Mouse (Mus musculus) MEL (cell line): Measurements from ENCODE around the gene Sult2a2. TPM values are rescaled to one million over a fixed set of nuclear protein-coding genes. Genes with fewer than 3 reads are reported as not detected.
"Not testable (repeated sequence)": the region's sequence is repeated elsewhere in the genome, so short reads cannot be mapped to it uniquely, and the experiment has no call there.

Experiments used
- DNase-seq: peaks from one replicate; pipeline ENCODE4 v3.0.0; 2011; ENCODE audit warnings: low read depth, low spot score
- H3K27ac ChIP-seq: 2 replicates; pipeline ENCODE4 v1.5.1; 2012; ENCODE audit warnings: low read depth, mild to moderate bottlenecking, control low read depth, low read length, moderate library complexity; ENCODE audit not compliant: control insufficient read depth
- H3K27me3 ChIP-seq, 2 experiments: fragments of 150-350 bp in 1 of 2; sonication (generic) in 1 of 2; 2 replicates each; pipeline ENCODE4 v1.6.1; 2012; ENCODE audit warnings: low read length in 2 of 2, mild to moderate bottlenecking in 2 of 2, improper control_type of control experiment in 1 of 2, moderate library complexity in 1 of 2; ENCODE audit not compliant: insufficient read depth in 2 of 2, control insufficient read depth in 1 of 2
- H3K36me3 ChIP-seq, 2 experiments: 2 replicates each; pipeline ENCODE4 v1.6.1; 2012 to 2014; ENCODE audit warnings: low read length in 2 of 2, improper control_type of control experiment in 1 of 2, inconsistent platforms in 1 of 2, mild to moderate bottlenecking in 1 of 2; ENCODE audit not compliant: insufficient read depth in 2 of 2, control insufficient read depth in 1 of 2
- H3K4me1 ChIP-seq, 2 experiments: fragments of 150-350 bp in 1 of 2; sonication (generic) in 1 of 2; 2 replicates each; pipeline ENCODE4 v1.6.1; 2012; ENCODE audit warnings: low read length in 2 of 2, improper control_type of control experiment in 1 of 2, mild to moderate bottlenecking in 1 of 2; ENCODE audit not compliant: insufficient read depth in 2 of 2, control insufficient read depth in 1 of 2
- H3K4me3 ChIP-seq, 2 experiments: fragments of 150-350 bp in 1 of 2; sonication (generic) in 1 of 2; 2 replicates each; pipeline ENCODE4 v1.5.1; 2012; ENCODE audit warnings: low read depth in 2 of 2, low read length in 2 of 2, mild to moderate bottlenecking in 2 of 2, moderate library complexity in 2 of 2, control low read depth in 1 of 2, improper control_type of control experiment in 1 of 2; ENCODE audit not compliant: control insufficient read depth in 1 of 2, insufficient read depth in 1 of 2
- H3K79me2 ChIP-seq: 2 replicates; pipeline ENCODE4 v1.6.1; 2012; ENCODE audit warnings: mild to moderate bottlenecking, low read length, moderate library complexity; ENCODE audit not compliant: control insufficient read depth, poor library complexity, insufficient read depth
- H3K9ac ChIP-seq: 2 replicates; pipeline ENCODE4 v1.6.1; 2012; ENCODE audit warnings: low read depth, mild to moderate bottlenecking, control low read depth, low read length, moderate library complexity; ENCODE audit not compliant: control insufficient read depth, poor library complexity, severe bottlenecking
- H3K9me3 ChIP-seq: fragments of 150-350 bp; sonication (generic); replicated peaks from 2 replicates; pipeline ENCODE4 v1.6.1; 2012; ENCODE audit warnings: mild to moderate bottlenecking, low read length, improper control_type of control experiment, moderate library complexity; ENCODE audit not compliant: insufficient read depth
- CHD2 ChIP-seq: IDR thresholded peaks from 2 replicates; pipeline ENCODE4 v1.6.1; 2011; ENCODE audit warnings: low read length, improper control_type of control experiment
- GABPA ChIP-seq: IDR thresholded peaks from 2 replicates; pipeline ENCODE4 v1.6.1; 2012; ENCODE audit warnings: low read depth, mild to moderate bottlenecking, inconsistent platforms, low read length, improper control_type of control experiment, moderate library complexity
- GATA1 ChIP-seq: IDR thresholded peaks from 2 replicates; pipeline ENCODE4 v1.6.1; 2011; ENCODE audit warnings: low read depth, low read length, improper control_type of control experiment
- MYB ChIP-seq: IDR thresholded peaks from 2 replicates; pipeline ENCODE4 v1.6.1; 2011; ENCODE audit warnings: mild to moderate bottlenecking, low read depth, low read length, improper control_type of control experiment
- POLR2A ChIP-seq, 2 experiments: IDR thresholded peaks; 2 replicates each; pipeline ENCODE4 v1.6.1; 2011 to 2012; ENCODE audit warnings: low read length in 2 of 2, mild to moderate bottlenecking in 2 of 2, control low read depth in 1 of 2, improper control_type of control experiment in 1 of 2, low read depth in 1 of 2, moderate library complexity in 1 of 2; ENCODE audit not compliant: control insufficient read depth in 1 of 2, insufficient read depth in 1 of 2, poor library complexity in 1 of 2
- SIN3A ChIP-seq: IDR thresholded peaks from 2 replicates; pipeline ENCODE4 v1.6.1; 2012; ENCODE audit warnings: low read length, improper control_type of control experiment, inconsistent platforms
- polyA plus RNA-seq, 2 experiments: library from polyadenylated mRNA; stranded (reverse) in 1 of 2; unstranded in 1 of 2; fragments of >175 nt in 1 of 2; fragments of >200 nt in 1 of 2; gene quantifications; 2 replicates each; pipeline versions ENCODE4 v1.2.1 to v1.2.4; 2012; ENCODE audit warnings: low replicate concordance in 2 of 2, low read depth in 1 of 2; ENCODE audit not compliant: insufficient read length in 2 of 2, insufficient read depth in 1 of 2, missing spikeins in 1 of 2
- total RNA-seq: library from RNA; depleted of rRNA; stranded (reverse); fragments of 300-350 nt; gene quantifications from 2 replicates; pipeline ENCODE4 v1.2.3, GENCODE M21; 2012; rRNA removed

Gene Sult2a2
- total RNA-seq (not detected in 2 replicates), polyA plus RNA-seq (not detected)

- H3K27ac ChIP-seq, H3K4me1 ChIP-seq, H3K9me3 ChIP-seq, H3K79me2 ChIP-seq, DNase-seq, H3K36me3 ChIP-seq, H3K27me3 ChIP-seq, H3K9ac ChIP-seq, H3K4me3 ChIP-seq: not testable (repeated sequence)
Measured at GRCm38 (mm10) chr7:13733205-13733604, at the start of gene Sult2a2. TSS of gene Sult2a2 (plus strand) at chr7:13733505.

- Histone ChIP-seq H3K4me3 (no peak overlapping the region), H3K4me1 (no peaks in the 10 kb centered on the region), H3K79me2 (no peaks in the 10 kb centered on the region), H3K9me3 (no peaks in the 10 kb centered on the region), H3K27me3 (no peaks in the 10 kb centered on the region; a peak in 1 of 4 replicates), H3K27ac (no peak overlapping the region), H3K9ac (no peak overlapping the region), H3K36me3 (no peaks in the 10 kb centered on the region)
- TF ChIP-seq CHD2 (no peak), GATA1 (no peak), GABPA (no peak), MYB (no peak), POLR2A (IDR thresholded peaks at IDR 0.05; ENCODE audit: control insufficient read depth in 1 of 2, insufficient read depth in 1 of 2, low read depth in 1 of 2, low read length in 2 of 2, poor library complexity in 1 of 2) (no peak), SIN3A (no peak)
- DNase-seq, result no peak
Measured at GRCm38 (mm10) chr7:13813913-13814312, 80.6 kb downstream of the Sult2a2 start.

Other genes starting within 250 kb of the Sult2a2 start
- gene Bsph2, start 162.4 kb upstream of the Sult2a2 start, total RNA-seq, result not detected in 2 replicates
- gene Bsph2, start 162.4 kb upstream of the Sult2a2 start, polyA plus RNA-seq, result not detected
- not detected in 2 replicates for gene Sult2a5, start 109.5 kb upstream of the Sult2a2 start, total RNA-seq
- gene Sult2a5, start 109.5 kb upstream of the Sult2a2 start, polyA plus RNA-seq, result not detected
- gene Sult2a1, start 103.9 kb downstream of the Sult2a2 start, total RNA-seq, result not detected in 2 replicates
- not detected for gene Sult2a1, start 103.9 kb downstream of the Sult2a2 start, polyA plus RNA-seq